Mouse (Mus musculus) thymus, adult 2 months (tissue): ENCODE measurements around the gene Mok.

Experiments used
- CTCF ChIP-seq: fragments of 200-500 bp; IDR thresholded peaks from 2 replicates; pipeline ENCODE4 v1.5.1; 2012; ENCODE audit warnings: mild to moderate bottlenecking, control low read depth, low read length, moderate library complexity, borderline replicate concordance; ENCODE audit not compliant: control insufficient read depth, poor library complexity, insufficient read depth; ENCODE audit errors: extremely low read depth
- POLR2A ChIP-seq: fragments of 200-500 bp; IDR thresholded peaks from 2 replicates; pipeline ENCODE4 v1.6.1; 2012; ENCODE audit warnings: mild to moderate bottlenecking, low read length, control low read depth, moderate library complexity; ENCODE audit not compliant: control insufficient read depth, poor library complexity, insufficient read depth; ENCODE audit errors: extremely low read depth

DNA sequence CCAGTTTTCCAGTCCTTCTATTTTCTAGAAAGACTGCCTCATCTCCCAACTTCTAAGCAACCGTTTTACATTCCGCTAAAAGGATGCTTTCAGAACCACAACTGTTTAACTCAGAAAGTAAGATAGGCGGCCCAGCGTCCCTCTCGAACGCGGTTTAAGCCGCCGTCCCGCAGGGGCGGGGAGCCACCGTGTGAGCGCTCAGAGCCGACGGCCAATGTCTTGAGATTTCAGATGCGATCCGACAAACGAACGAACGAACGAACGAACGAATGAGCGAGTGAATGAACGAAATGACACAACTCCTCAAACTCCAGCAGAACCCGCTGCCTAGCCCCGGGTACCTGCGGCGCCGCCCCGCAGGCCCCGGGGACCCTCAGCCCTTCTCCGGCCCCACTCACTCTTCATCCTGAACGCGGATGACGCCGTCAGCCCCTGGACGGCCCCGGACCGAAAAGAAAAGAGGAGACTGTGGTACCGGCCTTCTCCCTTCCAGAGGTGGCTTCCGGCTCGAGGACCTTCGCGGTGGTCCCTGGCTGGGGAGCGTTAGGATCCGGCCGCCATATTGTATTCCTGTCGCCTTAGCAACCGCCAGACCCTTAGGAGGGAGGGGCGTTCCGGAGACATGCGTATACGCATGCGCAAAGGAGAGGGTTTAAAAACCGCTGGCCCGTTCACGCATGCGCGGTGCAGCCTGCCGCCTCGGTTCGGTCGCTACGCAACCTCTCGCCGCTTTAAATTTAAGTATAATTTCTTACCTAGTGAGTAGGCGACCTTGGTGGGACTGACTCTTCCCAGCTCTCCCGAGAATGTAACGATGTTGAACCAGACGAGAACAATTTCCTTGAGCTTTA is at the start of gene Mok:
- 0 out of 2 replicates have a peak, but pooled peaks have one; percentile 16 for TF ChIP-seq POLR2A
- TF ChIP-seq CTCF: peak; percentile 63; the same call in 1 of the 2 replicates
